ENCODE assay signal across 31 mouse cellular contexts in the genomic region with DNA sequence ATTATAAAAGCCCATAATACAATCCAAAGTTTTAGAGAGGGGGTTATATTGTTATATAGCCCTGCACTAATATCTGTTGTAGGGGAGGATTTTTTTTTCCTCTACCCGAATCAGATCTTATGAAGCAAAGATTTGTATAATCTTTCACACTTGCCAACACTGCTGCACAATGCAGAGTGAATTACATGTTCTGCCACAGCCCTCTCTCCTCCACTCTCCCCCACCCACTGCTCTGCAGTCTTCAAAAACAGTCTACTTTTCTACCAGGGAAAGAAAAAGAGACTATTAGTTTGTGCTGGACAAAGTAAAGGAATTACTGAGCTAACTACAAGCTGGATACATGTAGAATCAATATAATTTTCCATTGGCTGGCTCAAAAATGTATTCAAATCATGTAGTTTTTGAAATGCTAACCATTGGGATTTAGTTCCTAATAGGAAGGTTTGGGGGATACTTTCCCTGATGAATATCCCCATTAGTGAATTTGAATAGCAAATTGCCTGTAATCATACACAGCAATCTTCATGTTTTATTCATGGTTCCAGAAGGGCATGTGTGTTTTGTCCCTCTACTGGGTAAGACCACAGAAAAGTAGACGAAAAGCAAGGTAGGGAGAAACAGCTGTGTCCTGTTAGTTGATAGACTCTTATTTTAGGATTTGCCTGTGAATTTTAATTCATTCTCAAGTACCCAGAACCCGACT. TPM values are rescaled to one million over a fixed set of nuclear protein-coding genes. Genes with fewer than 3 reads are reported as not detected.
DNase-seq lines count a peak whose midpoint lies in the region; ATAC-seq and TF ChIP-seq lines count a peak whose summit lies in the region.
"Had no signal": no experiment of that assay in that cellular context is flagged by ENCODE, and none has a peak within 500 bp of the region (broad histone marks: within the 10 kb centered on the region; RNA-seq: fewer than 3 reads in every experiment).

No protein-coding gene starts in this region.

- H3K4me1 ChIP-seq in forebrain, embryonic 16.5 days (replicated peaks; ENCODE audit: control insufficient read depth, insufficient read depth, low read length) = 0 out of 2 replicates have a peak, but pooled peaks cover 3% of the 10 kb centered on the region
- H3K4me1 ChIP-seq: embryonic facial prominence, embryonic 13.5 days; hindbrain, embryonic 15.5 days had no signal

- no peaks in the 10 kb centered on the region for H3K36me3 ChIP-seq in forebrain, embryonic 16.5 days (ENCODE audit: control insufficient read depth, insufficient read depth)
- H3K36me3 ChIP-seq: embryonic facial prominence, embryonic 10.5 days; embryonic facial prominence, embryonic 13.5 days; heart, embryonic 12.5 days; heart, embryonic 15.5 days; hindbrain, embryonic 10.5 days; hindbrain, embryonic 15.5 days had no signal

- DNase-seq in frontal cortex, postnatal 14 days (ENCODE audit: low spot score in 2 of 2) = no peak
- DNase-seq in brain, adult 2 months (ENCODE audit: low read depth, low spot score) = peak; percentile 26
- peak; percentile 75 for DNase-seq in brain, embryonic 14.5 days (ENCODE audit: low read depth)
- no peak for DNase-seq in embryo, embryonic 10 days (ENCODE audit: low spot score)
- no peak for DNase-seq in thymus, postnatal 4 days
- DNase-seq: adrenal gland, adult 2 months; adrenal gland, postnatal 14 days; cerebellum, adult 11 months; cerebellum, adult 2 months; cerebellum, adult 9-11 months; cerebellum, postnatal 25 days; embryo, embryonic 11 days; gastrocnemius, postnatal 10 days; gastrocnemius, postnatal 36 days; heart, postnatal 10 days; heart, postnatal 36 days; kidney, adult 2 months had no signal

- no peak for TF ChIP-seq CTCF in brain, embryonic 14.5 days (IDR thresholded peaks at IDR 0.05; ENCODE audit: borderline replicate concordance, extremely low read depth, insufficient read depth, insufficient read length)

- peak; percentile 76 for ATAC-seq in frontal cortex, adult (ENCODE audit: low TSS enrichment)
- peak; percentile 81 for ATAC-seq in forebrain, embryonic 16.5 days
- ATAC-seq: CD4-positive, CD25-positive, alpha-beta regulatory T cell, adult 4 months; intestine, postnatal 0 days had no signal

- H3K4me3 ChIP-seq in forebrain, embryonic 16.5 days (replicated peaks; ENCODE audit: low read length) = no peak overlapping the region
- H3K4me3 ChIP-seq: embryonic facial prominence, embryonic 10.5 days; embryonic facial prominence, embryonic 13.5 days; erythroblast, embryonic 14.5 days; heart, embryonic 12.5 days; heart, embryonic 15.5 days; hindbrain, embryonic 10.5 days; hindbrain, embryonic 15.5 days had no signal

- H3K27ac ChIP-seq in forebrain, embryonic 16.5 days (ENCODE audit: low read length) = no peak overlapping the region
- H3K27ac ChIP-seq: embryonic facial prominence, embryonic 10.5 days; embryonic facial prominence, embryonic 13.5 days; heart, embryonic 15.5 days; hindbrain, embryonic 10.5 days; hindbrain, embryonic 15.5 days had no signal

- no peak overlapping the region for H3K9ac ChIP-seq in forebrain, embryonic 16.5 days (replicated peaks; ENCODE audit: low read depth, low read length)
- H3K9ac ChIP-seq: embryonic facial prominence, embryonic 13.5 days; heart, embryonic 12.5 days; heart, embryonic 15.5 days; hindbrain, embryonic 15.5 days had no signal

- no peaks in the 10 kb centered on the region for H3K9me3 ChIP-seq in forebrain, embryonic 16.5 days (ENCODE audit: control insufficient read depth, low read length)
- H3K9me3 ChIP-seq: embryonic facial prominence, embryonic 10.5 days; embryonic facial prominence, embryonic 13.5 days; heart, embryonic 12.5 days; heart, embryonic 15.5 days; hindbrain, embryonic 10.5 days; hindbrain, embryonic 15.5 days had no signal

- WGBS in forebrain, embryonic 16.5 days = 29% methylated on average over 3 of the region's 3 CpGs

- H3K27me3 ChIP-seq in forebrain, embryonic 16.5 days (replicated peaks; ENCODE audit: control insufficient read depth, insufficient read depth, low read length) = no peaks in the 10 kb centered on the region
- H3K27me3 ChIP-seq: embryonic facial prominence, embryonic 13.5 days; heart, embryonic 12.5 days; heart, embryonic 15.5 days; hindbrain, embryonic 15.5 days had no signal

- no peak for TF ChIP-seq POLR2A in brain, embryonic 14.5 days (IDR thresholded peaks at IDR 0.05; ENCODE audit: borderline replicate concordance, extremely low read depth, insufficient read depth, insufficient read length, poor library complexity, severe bottlenecking)

- no peak overlapping the region for H3K4me2 ChIP-seq in forebrain, embryonic 16.5 days (ENCODE audit: low read length)
- H3K4me2 ChIP-seq: embryonic facial prominence, embryonic 13.5 days; heart, embryonic 12.5 days; heart, embryonic 15.5 days; hindbrain, embryonic 15.5 days had no signal

RNA-seq across cellular contexts. Expression of gene 1700020N01Rik, which starts 49.2 kb away (rescaled TPM):
- not detected in 2 replicates for polyA plus RNA-seq in brain, embryonic 14.5 days (2012; rRNA removed)
- polyA plus RNA-seq in forebrain, embryonic 16.5 days (2015; fragmentation: Nextera tagmentation; extraction: Ambion mirVana) = not detected in 2 replicates
- polyA plus RNA-seq: adrenal gland, adult 2 months; C2C12; CD4-positive, CD25-positive, alpha-beta regulatory T cell, adult 4 months; cerebellum, adult 2 months; embryonic facial prominence, embryonic 10.5 days; embryonic facial prominence, embryonic 13.5 days; erythroblast, embryonic 14.5 days; heart, embryonic 15.5 days; hindbrain, embryonic 10.5 days; hindbrain, embryonic 15.5 days; intestine, embryonic 14.5 days; kidney, embryonic 14.5 days had no signal

Comparison
In these comparisons a context has a peak if more than half of its experiments do, and no peak if none do; other contexts are left out.
1. DNase-seq: peak in brain, adult 2 months (single experiment) and brain, embryonic 14.5 days (single experiment); none in frontal cortex, postnatal 14 days (0 of 2), embryo, embryonic 10 days (single experiment) and thymus, postnatal 4 days (single experiment).